Mouse (Mus musculus) C2C12 (cell line): ENCODE measurements around the gene Runx3.

ENCODE experiments used
- CEBPB ChIP-seq: IDR thresholded peaks from one replicate; pipeline ENCODE4 v1.6.1; 2011; ENCODE audit warnings: low read depth, mild to moderate bottlenecking, control low read depth, moderate library complexity
- CTCF ChIP-seq: IDR thresholded peaks from one replicate; pipeline ENCODE4 v1.5.1; 2011; ENCODE audit not compliant: control insufficient read depth, insufficient read depth, insufficient read length
- MAX ChIP-seq: IDR thresholded peaks from one replicate; pipeline ENCODE4 v1.6.1; 2011; ENCODE audit warnings: mild to moderate bottlenecking, control low read depth
- MYOG ChIP-seq: IDR thresholded peaks from one replicate; pipeline ENCODE4 v1.6.1; 2011; ENCODE audit not compliant: control insufficient read depth, insufficient read length; ENCODE audit errors: extremely low read depth

GRCm38 (mm10) chr4:135116391-135116790 is 4.1 kb upstream of the Runx3 start:
- TF ChIP-seq CEBPB (no peak), MAX (no peak), CTCF (no peak), MYOG (no peak)
